In genomic region chr4:44251966-44252916, GRCm38 (mm10) we compare ENCODE assay signal across 10 mouse cellular contexts. TPM values are rescaled to one million over a fixed set of nuclear protein-coding genes. Genes with fewer than 3 reads are reported as not detected.
DNase-seq lines count a peak whose midpoint lies in the region; ATAC-seq and TF ChIP-seq lines count a peak whose summit lies in the region.
"Had no signal": no experiment of that assay in that cellular context is flagged by ENCODE, and none has a peak within 500 bp of the region (broad histone marks: within the 10 kb centered on the region; RNA-seq: fewer than 3 reads in every experiment).

No protein-coding gene starts in this region.

- no peak for ATAC-seq in kidney, postnatal 0 days (replicated peaks; ENCODE audit: low FRiP score, low read depth)
- ATAC-seq: intestine, embryonic 15.5 days had no signal

- no peak overlapping the region for H3K27ac ChIP-seq in kidney, postnatal 0 days
- H3K27ac ChIP-seq: intestine, embryonic 15.5 days had no signal

- H3K27me3 ChIP-seq in kidney, postnatal 0 days (ENCODE audit: insufficient read depth, low read length): no peaks in the 10 kb centered on the region

- H3K9me3 ChIP-seq in kidney, postnatal 0 days (replicated peaks; ENCODE audit: low read length): no peaks in the 10 kb centered on the region
- H3K9me3 ChIP-seq: intestine, embryonic 15.5 days had no signal

- H3K4me2 ChIP-seq in kidney, postnatal 0 days (ENCODE audit: low read length): 0 out of 2 replicates have a peak overlapping the region, but pooled peaks have one; percentile 3
- H3K4me2 ChIP-seq: intestine, embryonic 15.5 days had no signal

- 0 out of 2 replicates have a peak, but pooled peaks cover 6% of the 10 kb centered on the region for H3K4me1 ChIP-seq in kidney, postnatal 0 days (replicated peaks; ENCODE audit: insufficient read depth, low read length)
- H3K4me1 ChIP-seq: intestine, embryonic 15.5 days had no signal

- no peak overlapping the region for H3K4me3 ChIP-seq in kidney, postnatal 0 days (replicated peaks; ENCODE audit: low read depth, low read length)
- H3K4me3 ChIP-seq: intestine, embryonic 15.5 days had no signal

- H3K36me3 ChIP-seq in kidney, postnatal 0 days (ENCODE audit: insufficient read depth, low read length): no peaks in the 10 kb centered on the region
- H3K36me3 ChIP-seq: intestine, embryonic 15.5 days had no signal

- 8% methylated on average over 13 of the region's 13 CpGs for WGBS in kidney, postnatal 0 days

- no peak overlapping the region for H3K9ac ChIP-seq in kidney, postnatal 0 days (ENCODE audit: low read depth, low read length)
- H3K9ac ChIP-seq: intestine, embryonic 15.5 days had no signal

- no peak for TF ChIP-seq CTCF in kidney, postnatal 0 days (IDR thresholded peaks at IDR 0.05; ENCODE audit: low read depth)

- DNase-seq in kidney, postnatal 0 days (ENCODE audit: low spot score): peak; percentile 58
- DNase-seq in kidney, adult 8-10 months: no peak
- DNase-seq in NIH3T3 (ENCODE audit: low read depth): peak; percentile 18
- peak; percentile 17 for DNase-seq in embryo, embryonic 9.5 days (ENCODE audit: extremely low spot score)
- DNase-seq in lung, postnatal 36 days: peak; percentile 42
- no peak for DNase-seq in layer of hippocampus, postnatal 10 days (ENCODE audit: low spot score in 2 of 2)
- DNase-seq in urinary bladder, postnatal 36 days (ENCODE audit: low spot score in 2 of 2): no peak
- DNase-seq in spleen, adult 12 weeks (ENCODE audit: low spot score): no peak
- DNase-seq: cerebellum, adult 18-20 months had no signal

RNA-seq across cellular contexts. Expression of gene Rnf38, which starts 18.7 kb away (rescaled TPM):
- polyA plus RNA-seq in kidney, postnatal 0 days (2015; fragmentation: Nextera tagmentation; extraction: Ambion mirVana): 13.6 and 14.0 TPM in 2 replicates
- 10 to 100 TPM; 64.6 to 66.4 TPM for total RNA-seq in layer of hippocampus, postnatal 10 days (2021)

RNA-seq across cellular contexts. Expression of gene Melk, which starts 48.4 kb away (rescaled TPM):
- 16.5 and 21.2 TPM in 2 replicates for polyA plus RNA-seq in kidney, postnatal 0 days (2015; fragmentation: Nextera tagmentation; extraction: Ambion mirVana)
- total RNA-seq in layer of hippocampus, postnatal 10 days (2021): 1 to 10 TPM; 1.8 to 1.9 TPM

Comparison
In these comparisons a context has a peak if more than half of its experiments do, and no peak if none do; other contexts are left out.
1. DNase-seq: peak in kidney, postnatal 0 days (single experiment), NIH3T3 (single experiment), embryo, embryonic 9.5 days (single experiment) and lung, postnatal 36 days (single experiment); none in kidney, adult 8-10 months (0 of 2), layer of hippocampus, postnatal 10 days (0 of 2), urinary bladder, postnatal 36 days (0 of 2) and spleen, adult 12 weeks (single experiment).